Mouse (Mus musculus): ENCODE data around the gene Llgl2. TPM values are rescaled to one million over a fixed set of nuclear protein-coding genes. Genes with fewer than 3 reads are reported as not detected.
A peak's percentile ranks its signal among the peaks of the same experiment; 100 is the strongest.

Gene Llgl2
- polyA plus RNA-seq, 1 experiment = 0.43 TPM

DNA sequence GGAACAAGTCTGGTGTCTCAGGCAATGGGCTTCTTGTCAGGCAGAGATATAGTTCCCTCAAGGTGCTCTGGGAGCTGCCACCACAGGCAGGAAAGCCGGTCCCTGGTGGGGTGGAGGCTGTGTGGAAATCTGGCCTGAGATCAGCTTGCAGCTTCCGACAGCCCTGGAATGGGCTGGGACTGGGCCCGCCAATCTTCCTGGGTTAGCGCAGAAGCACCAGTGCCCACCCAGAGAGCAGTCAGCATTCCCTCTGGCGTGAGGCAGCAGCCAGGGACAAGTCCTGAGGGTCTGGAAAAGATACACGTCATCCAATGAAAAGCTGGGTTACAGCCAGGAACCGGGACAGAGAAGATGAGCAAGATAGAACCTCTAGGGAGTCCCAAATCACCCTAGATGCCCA lies 11.8 kb upstream of the Llgl2 start:
- H3ac ChIP-seq (ENCODE audit: control insufficient read depth, insufficient read length) = no peak overlapping the region
- H3K4me3 ChIP-seq = peak overlapping the region; percentile 48

DNA sequence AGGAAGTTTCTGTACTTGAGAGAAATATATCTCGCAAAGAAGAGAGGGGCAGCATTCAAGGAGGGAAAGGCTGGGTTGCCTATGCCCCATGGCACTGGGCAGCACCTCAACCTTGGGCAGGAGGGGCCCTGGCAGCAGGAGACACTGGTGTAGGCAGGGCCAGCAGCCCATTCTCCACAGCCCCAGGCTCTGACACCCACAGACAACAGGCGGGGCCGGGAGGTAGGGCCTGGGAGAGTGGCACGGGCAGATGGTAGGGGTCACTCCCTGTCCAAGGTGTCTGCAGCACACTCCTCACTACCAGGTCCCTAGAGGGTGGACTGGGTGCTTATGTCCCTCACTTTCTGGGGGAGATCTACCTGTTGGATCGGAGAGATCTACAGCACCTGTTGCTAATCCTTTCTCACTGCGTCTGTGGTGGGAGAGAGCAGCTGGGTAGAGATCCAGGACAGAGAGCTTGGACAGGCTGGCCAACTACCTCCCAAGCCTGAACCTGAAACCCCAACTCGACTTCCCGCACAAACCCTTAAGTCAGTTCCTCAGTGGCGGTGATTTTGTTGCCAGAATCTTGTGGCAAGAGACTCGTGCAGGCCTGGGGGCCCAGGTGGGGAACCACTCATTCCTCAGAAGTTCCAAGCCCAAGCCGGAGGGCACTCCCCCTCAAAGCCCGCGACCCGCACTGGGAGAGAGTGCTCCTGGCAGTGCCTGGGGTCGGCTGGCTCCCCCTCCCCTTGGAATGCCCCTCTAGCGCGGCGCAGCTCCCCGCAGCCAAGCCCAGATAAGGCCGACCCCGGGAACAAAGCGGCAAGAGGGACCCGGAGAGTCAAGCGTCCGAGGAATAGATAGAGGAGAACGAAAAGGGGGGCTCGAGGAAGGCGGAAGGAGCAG lies 11.1 kb upstream of the Llgl2 start:
- TF ChIP-seq USF1 (IDR thresholded peaks at IDR 0.05; ENCODE audit: low read depth) = no peak
- peak; percentile 10 for TF ChIP-seq TCF12 (IDR thresholded peaks at IDR 0.05; ENCODE audit: insufficient read depth, poor library complexity, severe bottlenecking)
- TF ChIP-seq MYOG (IDR thresholded peaks at IDR 0.05; ENCODE audit: control insufficient read depth in 1 of 3, insufficient read depth in 1 of 3, insufficient read length in 2 of 3, low read depth in 2 of 3) = peak in 1 of 3 experiments; percentile 7
- TF ChIP-seq TCF3 (IDR thresholded peaks at IDR 0.05; ENCODE audit: insufficient read length, low read depth) = no peak
- TF ChIP-seq MYOD1 (IDR thresholded peaks at IDR 0.05; ENCODE audit: control insufficient read depth in 1 of 3, insufficient read length in 2 of 3, low read depth in 2 of 3) = peak in 2 of 3 experiments; percentile 69 to 74
- TF ChIP-seq MAX (IDR thresholded peaks at IDR 0.05; ENCODE audit: low read depth) = no peak
- TF ChIP-seq POLR2A (IDR thresholded peaks at IDR 0.05; ENCODE audit: insufficient read length, low read depth) = no peak
- no peak for TF ChIP-seq REST (IDR thresholded peaks at IDR 0.05; ENCODE audit: insufficient read depth, insufficient read length)
- TF ChIP-seq POLR2AphosphoS2 (IDR thresholded peaks at IDR 0.05; ENCODE audit: insufficient read length, low read depth) = no peak
- no peak for TF ChIP-seq E2F4 (IDR thresholded peaks at IDR 0.05; ENCODE audit: insufficient read depth)
- Histone ChIP-seq H3K36me3 (ENCODE audit: control insufficient read depth, insufficient read depth) (no peaks in the 10 kb centered on the region), H3K4me3 (peak overlapping the region; percentile 48), H3K4me2 (ENCODE audit: low read depth) (peak overlapping the region; percentile 90), H3K27me3 (ENCODE audit: control insufficient read depth, insufficient read depth, insufficient read length) (no peaks in the 10 kb centered on the region), H3K79me2 (ENCODE audit: control insufficient read depth, insufficient read depth) (peaks cover 4% of the 10 kb centered on the region), H3ac (ENCODE audit: control insufficient read depth, insufficient read length) (no peak overlapping the region)

More for the DNA sequence above, 11.8 kb upstream of the Llgl2 start:
- Histone ChIP-seq H3K27me3 (ENCODE audit: control insufficient read depth, insufficient read depth, insufficient read length) (no peaks in the 10 kb centered on the region), H3K79me2 (ENCODE audit: control insufficient read depth, insufficient read depth) (peaks cover 4% of the 10 kb centered on the region), H3K4me2 (ENCODE audit: low read depth) (peak overlapping the region; percentile 90), H3K36me3 (ENCODE audit: control insufficient read depth, insufficient read depth) (no peaks in the 10 kb centered on the region)
- TF ChIP-seq MYOD1 (IDR thresholded peaks at IDR 0.05; ENCODE audit: control insufficient read depth in 1 of 3, insufficient read length in 2 of 3, low read depth in 2 of 3) (no peak), E2F4 (IDR thresholded peaks at IDR 0.05; ENCODE audit: insufficient read depth) (no peak), TCF3 (IDR thresholded peaks at IDR 0.05; ENCODE audit: insufficient read length, low read depth) (no peak), REST (IDR thresholded peaks at IDR 0.05; ENCODE audit: insufficient read depth, insufficient read length) (no peak), USF1 (IDR thresholded peaks at IDR 0.05; ENCODE audit: low read depth) (no peak), MYOG (IDR thresholded peaks at IDR 0.05; ENCODE audit: control insufficient read depth in 1 of 3, insufficient read depth in 1 of 3, insufficient read length in 2 of 3, low read depth in 2 of 3) (no peak)

DNA sequence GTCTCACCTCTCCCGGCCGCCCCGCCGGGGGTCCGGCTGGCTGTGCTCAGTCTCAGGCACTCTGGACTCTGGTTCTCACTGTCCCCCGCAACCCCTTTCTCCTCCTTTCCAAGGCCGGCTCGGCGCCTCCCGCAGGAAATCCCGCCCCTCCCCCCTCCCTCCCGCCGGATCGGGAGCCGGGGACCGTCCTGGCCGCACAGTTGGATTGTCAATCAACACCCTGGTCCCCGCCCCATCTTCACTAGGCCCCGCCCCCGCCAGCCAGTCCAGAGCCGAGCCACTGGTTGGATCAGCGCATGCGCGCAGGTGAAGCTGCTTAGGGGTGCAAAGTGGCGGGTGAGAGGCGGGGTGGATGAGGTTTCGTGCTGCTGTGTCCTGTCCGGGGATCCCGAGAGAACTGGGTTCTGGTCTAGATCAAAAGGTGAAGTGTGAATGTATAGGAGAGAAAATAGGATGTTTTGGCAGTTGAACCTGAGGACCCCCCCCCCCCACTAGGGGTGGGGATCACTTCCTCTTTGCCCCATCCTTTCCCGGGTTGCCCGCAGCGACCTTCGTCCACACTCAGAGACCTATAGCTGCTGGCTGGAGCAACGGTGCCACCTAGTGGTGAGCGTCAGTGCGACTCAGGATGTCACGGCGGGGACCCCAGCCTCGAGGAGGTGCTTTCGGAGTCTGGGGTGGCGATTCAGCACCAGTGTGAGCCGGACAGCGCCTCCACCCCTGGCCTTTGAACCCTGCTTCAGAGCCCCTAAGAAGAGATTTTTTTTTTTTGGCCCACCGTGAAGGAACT lies 10.1 kb upstream of the Llgl2 start, which contains the start of gene Caskin2:
Gene Caskin2, minus strand, starts transcription at position 133 of the 790 bp plus-strand sequence.
- peaks cover 4% of the 10 kb centered on the region for H3K79me2 ChIP-seq (ENCODE audit: control insufficient read depth, insufficient read depth)
- H3K36me3 ChIP-seq (ENCODE audit: control insufficient read depth, insufficient read depth) = no peaks in the 10 kb centered on the region
- TF ChIP-seq REST (IDR thresholded peaks at IDR 0.05; ENCODE audit: insufficient read depth, insufficient read length) = peak; percentile 78
- TF ChIP-seq TCF12 (IDR thresholded peaks at IDR 0.05; ENCODE audit: insufficient read depth, poor library complexity, severe bottlenecking) = no peak
- TF ChIP-seq POLR2A (IDR thresholded peaks at IDR 0.05; ENCODE audit: insufficient read length, low read depth) = peak; percentile 50
- peak; percentile 39 for TF ChIP-seq POLR2AphosphoS2 (IDR thresholded peaks at IDR 0.05; ENCODE audit: insufficient read length, low read depth)
- TF ChIP-seq USF1 (IDR thresholded peaks at IDR 0.05; ENCODE audit: low read depth) = no peak
- TF ChIP-seq MYOG (IDR thresholded peaks at IDR 0.05; ENCODE audit: control insufficient read depth in 1 of 3, insufficient read depth in 1 of 3, insufficient read length in 2 of 3, low read depth in 2 of 3) = no peak
- no peak for TF ChIP-seq MYOD1 (IDR thresholded peaks at IDR 0.05; ENCODE audit: control insufficient read depth in 1 of 3, insufficient read length in 2 of 3, low read depth in 2 of 3)
- H3K27me3 ChIP-seq (ENCODE audit: control insufficient read depth, insufficient read depth, insufficient read length) = no peaks in the 10 kb centered on the region
- peak within 1 kb of the TSS; percentile 90 for H3K4me2 ChIP-seq (ENCODE audit: low read depth)
- peak within 1 kb of the TSS; percentile 48 for H3K4me3 ChIP-seq
- H3ac ChIP-seq (ENCODE audit: control insufficient read depth, insufficient read length) = peak within 1 kb of the TSS; percentile 67

GRCm38 (mm10) chr11:115814605-115815450 lies 9.0 kb upstream of the Llgl2 start, which contains the start of gene Tsen54:
Tsen54 (plus strand) TSS chr11:115814724.
- peak within 1 kb of the TSS; percentile 48 for H3K4me3 ChIP-seq
- peaks cover 4% of the 10 kb centered on the region for H3K79me2 ChIP-seq (ENCODE audit: control insufficient read depth, insufficient read depth)
- peak within 1 kb of the TSS; percentile 89 for H3K4me2 ChIP-seq (ENCODE audit: low read depth)
- peak within 1 kb of the TSS; percentile 67 for H3ac ChIP-seq (ENCODE audit: control insufficient read depth, insufficient read length)
- no peaks in the 10 kb centered on the region for H3K36me3 ChIP-seq (ENCODE audit: control insufficient read depth, insufficient read depth)
- H3K27me3 ChIP-seq (ENCODE audit: control insufficient read depth, insufficient read depth, insufficient read length) = no peaks in the 10 kb centered on the region
- peak; percentile 55 for TF ChIP-seq POLR2AphosphoS2 (IDR thresholded peaks at IDR 0.05; ENCODE audit: insufficient read length, low read depth)
- TF ChIP-seq MYOG (IDR thresholded peaks at IDR 0.05; ENCODE audit: control insufficient read depth in 1 of 3, insufficient read depth in 1 of 3, insufficient read length in 2 of 3, low read depth in 2 of 3) = peak in 1 of 3 experiments; percentile 67
- TF ChIP-seq POLR2A (IDR thresholded peaks at IDR 0.05; ENCODE audit: insufficient read length, low read depth) = peak; percentile 83
- no peak for TF ChIP-seq SRF (IDR thresholded peaks at IDR 0.05; ENCODE audit: control insufficient read depth, insufficient read length, low read depth)
- peak; percentile 23 for TF ChIP-seq REST (IDR thresholded peaks at IDR 0.05; ENCODE audit: insufficient read depth, insufficient read length)
- TF ChIP-seq MYOD1 (IDR thresholded peaks at IDR 0.05; ENCODE audit: control insufficient read depth in 1 of 3, insufficient read length in 2 of 3, low read depth in 2 of 3) = no peak
